Mouse (Mus musculus) gastrocnemius, adult 2 months (tissue): ENCODE data around the gene Podxl. TPM values are rescaled to one million over a fixed set of nuclear protein-coding genes. Genes with fewer than 3 reads are reported as not detected.
A peak's percentile ranks its signal among the peaks of the same experiment; 100 is the strongest.

Source experiments
- DNase-seq: peaks from one replicate; pipeline ENCODE4 v3.0.0; 2022
- H3K27ac ChIP-seq: fragments of 200-600 bp; 2 replicates; pipeline ENCODE4 v1.8.1; 2022; ENCODE audit warnings: mild to moderate bottlenecking
- H3K4me3 ChIP-seq: fragments of 200-600 bp; 2 replicates; pipeline ENCODE4 v1.8.1; 2022; ENCODE audit warnings: mild to moderate bottlenecking, moderate library complexity
- CTCF ChIP-seq: fragments of 200-600 bp; IDR thresholded peaks from 2 replicates; pipeline ENCODE4 v1.8.1; 2022; ENCODE audit warnings: antibody characterized with exemption, mild to moderate bottlenecking, moderate library complexity
- intact Hi-C: fragments of 180-260 bp; cut with DNase I; formaldehyde crosslinking; loops from one replicate; pipeline ENCODE4 v1.15.1; 2025
- total RNA-seq, 2 experiments: library from RNA; stranded (reverse); gene quantifications; 2 replicates each; pipeline ENCODE4 v1.2.3; 2021

Podxl gene
- total RNA-seq, 2 experiments from 2014 or later = 22.0 to 31.9 TPM

DNA sequence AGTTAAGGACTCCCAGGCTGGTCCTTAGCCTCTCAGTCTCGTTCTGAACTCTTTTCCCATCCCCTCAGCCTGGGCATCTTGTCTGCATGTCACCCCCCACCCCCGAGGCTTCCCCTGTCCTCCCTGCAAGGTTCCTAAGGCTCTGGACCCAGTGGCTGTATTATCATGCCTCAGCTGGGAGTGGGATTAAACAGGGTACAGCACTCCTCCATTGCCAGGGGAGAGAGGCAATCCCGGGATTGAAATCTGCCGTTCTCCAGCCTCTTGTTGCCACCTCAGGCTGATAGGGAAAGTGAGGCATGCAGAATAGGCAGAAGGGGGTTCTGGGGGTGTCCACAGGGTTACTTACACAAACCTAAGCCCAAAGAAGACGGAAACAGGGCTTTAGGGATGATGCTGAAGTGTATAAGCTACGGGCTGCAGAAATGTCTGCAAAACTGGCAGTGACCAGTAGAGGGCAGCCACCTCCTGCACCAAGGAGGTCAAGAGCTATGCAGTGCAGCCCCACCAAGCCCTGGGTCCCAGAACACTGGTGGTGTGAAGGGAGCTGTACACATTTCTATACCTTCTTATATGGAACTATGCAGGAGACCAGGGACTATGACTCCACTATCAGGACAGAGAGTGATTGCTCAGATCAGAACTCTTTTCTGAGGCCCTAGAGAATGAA, 38.4 kb downstream of the Podxl start:
- Histone ChIP-seq H3K4me3 (no peak overlapping the region), H3K27ac (no peak overlapping the region)
- intact Hi-C loops = loop anchor here (1.0 kb wide), 1 partner anchor 114 kb away; no protein-coding TSS in a partner anchor
- DNase-seq = peak; percentile 68
- TF ChIP-seq CTCF = peak; percentile 87

DNA sequence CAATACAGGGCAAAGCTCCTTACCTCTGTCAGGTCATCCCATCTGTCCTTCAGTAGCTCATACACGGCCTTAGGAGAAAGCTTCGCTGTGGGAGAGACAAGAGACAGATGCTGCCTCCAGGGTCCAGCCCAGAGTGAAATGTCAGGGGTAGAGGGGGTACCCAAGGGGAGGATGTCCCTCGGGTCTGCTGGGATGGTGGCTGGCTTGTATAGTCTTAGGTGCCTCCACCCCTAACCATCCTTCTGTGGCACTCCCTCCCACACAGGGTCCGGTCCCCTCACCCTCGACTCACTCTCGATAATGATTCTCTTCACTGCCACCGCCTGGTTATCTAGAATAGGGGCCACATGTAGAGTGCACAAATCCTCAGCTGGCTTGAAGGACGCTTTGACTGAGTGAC, 39.1 kb downstream of the Podxl start:
- no peak overlapping the region for H3K27ac ChIP-seq
- intact Hi-C loops = loop anchor here (1.0 kb wide), 1 partner anchor 115 kb away; no protein-coding TSS in a partner anchor
- TF ChIP-seq CTCF = no peak
- DNase-seq = peak; percentile 13
- H3K4me3 ChIP-seq = no peak overlapping the region

DNA sequence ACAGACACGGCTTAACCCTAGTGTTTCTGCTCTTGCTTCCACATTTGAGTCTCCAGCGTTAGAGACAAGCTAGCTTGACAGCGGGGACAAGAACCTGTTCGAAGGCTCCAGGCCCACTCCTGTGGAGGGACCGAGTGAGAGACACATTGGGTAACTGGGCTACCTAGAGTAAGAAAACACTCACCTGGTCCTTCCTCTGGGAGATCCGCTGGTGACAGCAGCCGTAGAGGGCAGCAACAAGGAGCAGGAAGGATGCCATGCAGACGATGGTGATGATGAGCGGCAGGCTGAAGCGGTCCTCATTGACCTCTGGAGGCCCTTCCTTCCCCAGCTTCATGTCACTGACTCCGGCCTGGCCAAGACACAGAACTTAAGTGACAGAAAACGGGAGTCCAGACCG, 39.7 kb downstream of the Podxl start:
- Histone ChIP-seq H3K4me3 (no peak overlapping the region), H3K27ac (no peak overlapping the region)
- intact Hi-C loops = no loop called here
- TF ChIP-seq CTCF = no peak
- DNase-seq = peak; percentile 4

DNA sequence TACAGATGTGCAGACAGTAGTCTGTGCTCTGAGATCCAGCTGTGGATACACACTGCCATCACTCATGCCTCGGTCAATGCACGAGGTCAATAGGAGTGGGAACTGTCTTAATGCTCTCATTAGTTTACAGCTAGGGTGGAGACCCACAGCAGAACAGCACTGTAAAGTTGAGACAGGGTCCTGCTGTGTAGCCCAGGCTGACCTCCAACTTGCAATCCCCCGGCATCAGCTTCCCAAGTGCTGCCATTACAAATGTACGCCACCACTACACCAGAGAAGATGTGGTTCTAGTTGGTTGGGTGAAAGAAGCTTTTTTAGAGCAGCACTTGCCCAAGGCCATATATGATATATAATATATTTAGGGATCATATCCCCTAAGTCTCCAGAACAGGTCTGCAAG, 40.1 kb downstream of the Podxl start:
- intact Hi-C loops = no loop called here
- H3K27ac ChIP-seq = no peak overlapping the region
- no peak overlapping the region for H3K4me3 ChIP-seq
- TF ChIP-seq CTCF = no peak
- DNase-seq = peak; percentile 5

DNA sequence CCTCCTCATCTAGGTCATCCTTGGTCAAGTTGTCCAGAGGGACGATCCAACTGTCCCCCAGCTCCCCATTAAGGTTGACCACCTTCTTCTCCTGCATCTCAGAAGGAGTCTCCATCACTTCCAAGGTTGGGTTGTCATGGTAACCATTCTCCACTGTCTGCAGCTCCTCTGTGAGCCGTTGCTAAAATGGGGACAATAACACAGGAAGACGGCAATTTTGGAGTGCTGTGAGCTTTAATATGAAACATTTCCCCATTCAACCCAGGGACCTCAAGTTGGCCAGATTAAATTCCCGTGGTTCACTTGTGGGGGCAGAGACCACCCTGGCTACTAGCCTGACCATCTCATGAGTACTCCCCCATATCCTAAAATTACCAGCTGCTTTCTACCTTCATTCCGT, 40.7 kb downstream of the Podxl start:
- H3K27ac ChIP-seq = no peak overlapping the region
- intact Hi-C loops = no loop called here
- peak; percentile 3 for DNase-seq
- H3K4me3 ChIP-seq = no peak overlapping the region
- TF ChIP-seq CTCF = no peak

DNA sequence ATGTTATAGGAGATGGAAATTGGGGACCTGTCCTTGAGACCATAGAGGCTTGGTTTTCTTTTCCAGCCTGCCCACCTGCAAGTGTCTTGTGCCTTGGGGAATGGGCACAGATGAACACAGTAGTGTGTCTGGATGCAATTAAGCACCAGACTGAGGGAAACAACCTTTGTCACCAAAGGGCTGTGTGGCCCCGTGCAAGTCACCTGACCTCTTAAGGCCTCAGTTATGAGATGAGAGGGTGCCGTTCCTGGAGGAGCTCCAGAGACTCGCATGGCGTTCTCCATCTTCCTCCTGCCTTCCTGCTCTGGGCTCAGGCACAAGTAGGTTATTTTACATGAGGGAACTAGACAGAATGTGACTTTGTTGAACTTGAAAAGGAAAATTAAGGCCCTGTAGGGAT, 41.3 kb downstream of the Podxl start:
- intact Hi-C loops = no loop called here
- no peak overlapping the region for H3K4me3 ChIP-seq
- no peak overlapping the region for H3K27ac ChIP-seq
- no peak for TF ChIP-seq CTCF
- DNase-seq = peak; percentile 12

DNA sequence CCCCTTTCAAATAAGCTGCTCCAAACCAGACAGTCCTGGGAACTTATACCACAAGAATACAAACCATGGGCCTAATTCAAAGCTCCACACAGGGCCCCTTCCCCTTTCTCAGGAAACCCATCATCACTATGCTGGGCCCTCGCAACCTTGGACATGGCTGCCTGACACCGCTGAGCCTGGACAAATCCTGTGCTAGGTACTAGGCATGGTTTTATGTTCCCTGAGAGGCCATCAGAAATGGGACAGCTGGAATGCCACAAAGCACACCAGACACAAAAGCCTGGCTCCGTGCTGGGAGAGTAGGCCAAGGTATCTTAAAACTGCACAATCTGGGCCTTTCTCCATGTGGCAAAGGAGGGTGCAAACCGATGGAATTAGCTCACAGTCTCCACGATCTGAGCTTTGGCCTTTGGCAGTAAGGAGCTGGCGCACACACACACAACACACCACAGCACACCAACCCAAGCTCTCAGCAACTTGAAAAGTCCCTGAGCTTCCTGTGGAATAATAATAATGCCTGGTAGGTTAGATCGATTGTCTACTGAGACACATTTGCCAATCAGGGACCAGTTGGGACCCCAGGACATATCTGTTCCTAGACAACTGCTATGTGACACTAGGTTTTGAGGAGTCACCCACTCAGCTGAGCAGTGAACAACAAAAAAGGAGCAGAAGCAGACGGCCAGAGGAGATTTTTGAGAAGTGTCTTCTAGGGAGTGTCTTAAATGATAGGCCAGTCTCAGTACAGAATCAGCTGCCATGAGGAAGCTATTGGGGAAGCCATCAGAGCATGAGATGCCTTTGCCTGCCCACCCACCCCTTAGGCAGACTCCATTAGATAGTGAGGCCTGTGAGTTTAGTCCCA, 42.1 kb downstream of the Podxl start:
- no peak for TF ChIP-seq CTCF
- no peak overlapping the region for H3K4me3 ChIP-seq
- H3K27ac ChIP-seq = no peak overlapping the region
- DNase-seq = peak; percentile 5
- intact Hi-C loops = no loop called here

DNA sequence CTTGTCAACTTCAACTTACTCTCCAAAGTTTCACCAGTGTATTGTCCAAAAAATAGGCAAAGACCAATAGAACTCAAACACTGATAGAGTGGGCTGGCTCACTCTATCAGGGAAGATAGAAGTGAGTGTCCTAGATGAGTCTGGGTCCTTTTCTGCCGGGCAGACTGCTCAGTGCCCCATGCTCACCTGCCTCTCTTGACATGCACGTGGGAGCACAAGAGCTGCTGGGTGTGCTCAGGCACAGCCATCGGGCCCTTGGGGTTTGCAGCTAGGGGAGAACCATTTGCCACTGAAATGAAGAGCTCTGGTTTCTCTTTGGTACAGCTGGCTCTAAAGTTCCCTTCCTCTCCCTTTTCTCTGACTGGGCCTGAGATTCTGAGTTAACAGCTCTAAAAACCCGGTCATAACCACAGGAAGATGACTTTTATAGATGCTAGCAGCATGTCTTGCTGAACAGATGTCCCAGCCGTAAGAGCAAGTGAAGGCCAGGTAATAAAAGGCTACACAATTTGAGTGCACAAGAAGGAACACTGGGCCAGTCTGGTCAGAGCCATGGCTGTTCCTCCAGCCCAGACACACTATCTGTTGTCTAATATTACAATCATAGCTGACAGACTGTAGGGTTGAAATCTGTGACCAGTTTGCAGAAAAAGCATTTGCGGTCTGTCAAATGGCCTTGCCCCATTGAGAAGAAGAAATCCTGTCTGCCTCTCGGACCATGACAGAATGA, 43.1 kb downstream of the Podxl start:
- Histone ChIP-seq H3K27ac (peak overlapping the region; percentile 28; the same call in 1 of the 2 replicates), H3K4me3 (no peak overlapping the region)
- no peak for DNase-seq
- intact Hi-C loops = no loop called here
- TF ChIP-seq CTCF = no peak

DNA sequence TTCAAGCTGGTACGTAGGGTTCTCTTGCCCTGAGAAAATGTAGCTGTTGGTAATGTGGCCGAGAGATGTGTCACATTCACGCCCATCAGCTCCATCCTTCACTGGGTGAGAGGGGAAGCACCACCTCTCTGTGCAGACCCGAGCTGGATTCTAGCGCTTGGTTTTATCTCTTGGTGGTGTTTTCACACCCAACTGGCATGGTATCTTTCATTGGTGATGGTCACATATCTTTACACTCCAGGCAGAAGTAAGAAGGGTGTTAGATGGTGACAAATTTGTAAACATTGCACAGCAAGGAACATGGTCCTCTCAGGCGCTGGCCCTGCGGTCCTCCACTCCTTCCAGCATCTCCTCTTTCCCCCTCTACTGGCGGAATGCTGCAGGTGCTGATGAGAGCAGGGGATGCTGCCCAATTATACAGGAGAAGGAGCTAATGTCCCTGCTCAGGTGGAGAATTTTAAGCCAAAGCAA, 44.7 kb downstream of the Podxl start:
- Histone ChIP-seq H3K4me3 (no peak overlapping the region), H3K27ac (peak overlapping the region; percentile 64)
- intact Hi-C loops = no loop called here
- no peak for DNase-seq
- TF ChIP-seq CTCF = peak; percentile 49

DNA sequence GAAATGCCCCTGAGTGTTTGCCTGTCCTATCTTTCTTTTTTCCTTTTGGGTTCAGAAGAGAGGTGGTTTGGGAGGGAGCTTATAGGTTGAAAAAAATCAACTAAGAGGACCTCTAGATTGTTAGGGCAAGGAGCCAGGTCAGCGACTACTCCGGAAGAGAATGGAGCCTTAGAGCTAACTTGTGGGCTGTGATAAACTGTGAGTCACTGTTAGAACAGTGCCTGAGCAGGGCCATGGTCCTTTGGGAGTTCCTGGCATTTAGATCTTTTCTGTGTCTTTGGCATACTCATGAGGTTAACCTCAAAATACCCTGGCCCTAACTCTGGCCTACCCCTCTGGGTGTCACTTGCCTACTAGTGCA, 45.5 kb downstream of the Podxl start:
- intact Hi-C loops = no loop called here
- no peak for TF ChIP-seq CTCF
- Histone ChIP-seq H3K27ac (peak overlapping the region; percentile 64), H3K4me3 (no peak overlapping the region)
- no peak for DNase-seq

DNA sequence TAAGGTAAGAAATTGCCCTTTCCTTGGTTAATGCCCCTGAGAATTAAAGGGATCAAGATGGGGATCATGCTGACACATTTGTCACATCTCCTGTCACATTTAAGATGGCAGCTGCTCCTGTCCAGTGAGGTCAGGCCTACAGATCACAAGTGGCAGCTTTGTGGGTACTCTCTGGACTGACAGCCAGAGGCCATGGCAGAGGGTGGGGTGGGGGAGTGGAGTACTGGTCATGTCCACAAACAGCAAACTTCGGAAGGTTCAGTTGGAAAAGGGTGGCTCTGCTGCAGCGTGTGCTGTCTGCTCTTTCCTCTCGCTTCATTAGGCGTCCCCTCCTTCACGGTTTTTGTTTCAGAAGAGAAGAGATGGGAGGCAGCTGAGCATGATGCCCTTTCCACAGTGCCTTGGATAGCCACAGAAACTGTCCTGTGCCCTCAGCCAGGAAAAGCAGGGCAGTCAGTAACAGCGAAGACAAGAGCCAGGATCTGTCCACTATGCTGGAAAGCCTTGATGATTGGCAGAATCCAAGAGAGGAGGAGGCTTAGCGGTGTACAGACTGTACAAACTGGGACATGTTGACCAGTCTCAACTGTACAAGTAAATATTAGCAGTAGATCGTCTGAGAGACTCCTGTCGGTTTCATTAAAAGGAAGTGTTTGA, 46.0 kb downstream of the Podxl start:
- H3K4me3 ChIP-seq = no peak overlapping the region
- intact Hi-C loops = no loop called here
- TF ChIP-seq CTCF = no peak
- no peak for DNase-seq
- H3K27ac ChIP-seq = peak overlapping the region; percentile 64

DNA sequence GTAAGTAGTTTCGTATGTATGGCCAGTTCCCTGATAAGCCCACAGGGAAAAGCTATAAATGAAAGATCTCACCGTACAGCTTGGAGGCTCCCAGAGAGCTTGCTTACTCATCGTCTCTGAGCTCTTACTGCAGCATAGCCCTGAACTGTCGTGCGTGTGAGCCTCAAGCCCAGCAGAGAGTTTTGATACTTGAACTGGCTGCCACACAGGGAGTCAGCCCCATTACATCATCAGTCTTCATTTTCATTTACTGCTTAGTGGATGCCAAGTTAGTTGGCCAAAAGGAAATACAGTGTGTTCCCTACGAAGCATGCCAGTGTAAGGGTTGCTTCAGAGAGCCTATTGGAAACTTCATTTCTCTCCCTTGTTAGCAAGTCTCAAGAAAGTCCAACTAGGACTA, 50.1 kb downstream of the Podxl start:
- peak; percentile 63 for DNase-seq
- Histone ChIP-seq H3K27ac (peak overlapping the region; percentile 56), H3K4me3 (no peak overlapping the region)
- intact Hi-C loops = no loop called here
- TF ChIP-seq CTCF = no peak
